ENCODE assay signal across 16 mouse cellular contexts in the genomic region with DNA sequence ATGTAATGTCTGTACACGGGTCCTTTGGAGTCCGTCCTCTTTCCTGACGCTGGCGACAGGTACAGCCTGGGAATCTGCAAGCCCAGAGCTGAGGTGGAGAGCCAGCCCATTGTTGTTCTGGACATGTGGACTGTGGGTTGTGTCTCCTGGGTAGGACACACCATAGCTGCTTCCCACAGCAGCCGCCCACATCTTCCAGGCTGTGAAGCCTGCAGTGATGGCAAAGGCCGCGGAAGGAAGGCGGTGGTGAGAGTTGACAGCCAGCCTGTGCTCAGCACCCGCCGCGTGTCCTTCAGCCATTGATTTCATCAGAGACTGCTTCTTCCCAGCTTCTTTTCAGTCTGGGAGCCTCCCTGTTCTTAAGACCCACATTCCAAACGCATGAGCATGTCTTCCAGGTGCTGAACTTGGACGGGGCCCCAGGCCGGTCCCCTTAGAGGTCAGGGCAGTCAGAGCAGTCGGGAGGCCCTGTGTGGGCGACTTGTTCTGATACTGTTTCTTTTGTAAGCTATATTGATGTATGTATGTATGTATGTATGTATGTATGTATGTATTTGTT. TPM values are rescaled to one million over a fixed set of nuclear protein-coding genes. Genes with fewer than 3 reads are reported as not detected.
A peak's percentile ranks its signal among the peaks of the same experiment; 100 is the strongest.
DNase-seq lines count a peak whose midpoint lies in the region; ATAC-seq and TF ChIP-seq lines count a peak whose summit lies in the region.
"Had no signal": no experiment of that assay in that cellular context is flagged by ENCODE, and none has a peak within 500 bp of the region (broad histone marks: within the 10 kb centered on the region; RNA-seq: fewer than 3 reads in every experiment).

No protein-coding gene starts in this region.

- peaks cover 24% of the 10 kb centered on the region for H3K4me1 ChIP-seq in midbrain, embryonic 14.5 days (ENCODE audit: control insufficient read depth, insufficient read depth, low read length)

- no peak for ATAC-seq in midbrain, embryonic 14.5 days (ENCODE audit: low FRiP score, low TSS enrichment)
- ATAC-seq: intestine, embryonic 15.5 days; Patski had no signal

- TF ChIP-seq CTCF in layer of hippocampus, adult 2 months (conservative IDR thresholded peaks at IDR 0.05), result no peak

- no peak overlapping the region for H3K9ac ChIP-seq in midbrain, embryonic 14.5 days (replicated peaks; ENCODE audit: low read length)
- H3K9ac ChIP-seq: intestine, embryonic 15.5 days; limb, embryonic 13.5 days; lung, embryonic 15.5 days; midbrain, embryonic 12.5 days had no signal

- no peaks in the 10 kb centered on the region for H3K27me3 ChIP-seq in midbrain, embryonic 14.5 days (ENCODE audit: control insufficient read depth, insufficient read depth, low read length)
- H3K27me3 ChIP-seq: intestine, embryonic 15.5 days; limb, embryonic 13.5 days; lung, embryonic 15.5 days; midbrain, embryonic 12.5 days; Patski had no signal

- peaks cover 21% of the 10 kb centered on the region for H3K36me3 ChIP-seq in midbrain, embryonic 14.5 days (ENCODE audit: control insufficient read depth, insufficient read depth, low read length)

- 86% methylated on average over 16 of the region's 16 CpGs for WGBS in midbrain, embryonic 14.5 days

- no peak overlapping the region for H3K4me3 ChIP-seq in layer of hippocampus, adult 2 months
- no peak overlapping the region for H3K4me3 ChIP-seq in midbrain, embryonic 14.5 days (replicated peaks; ENCODE audit: low read depth, low read length)
- H3K4me3 ChIP-seq: intestine, embryonic 15.5 days; limb, embryonic 13.5 days; lung, embryonic 15.5 days; midbrain, embryonic 12.5 days had no signal

- DNase-seq in gastrocnemius, adult 18-20 months (ENCODE audit: low spot score), result peak; percentile 40
- no peak for DNase-seq in gastrocnemius, postnatal 36 days
- no peak for DNase-seq in layer of hippocampus, adult 2 months (ENCODE audit: low spot score in 2 of 2)
- no peak for DNase-seq in layer of hippocampus, postnatal 14 days (ENCODE audit: low spot score in 2 of 2)
- DNase-seq in right cerebral cortex, adult 2 months (ENCODE audit: low spot score in 2 of 2), result peak; percentile 64 to 74
- DNase-seq in right cerebral cortex, postnatal 10 days (ENCODE audit: low spot score in 2 of 2), result no peak
- no peak for DNase-seq in Muller cell, postnatal 12 days (ENCODE audit: inconsistent ontology term)
- DNase-seq in midbrain, embryonic 14.5 days, result no peak
- DNase-seq: adrenal gland, adult 2 months; cerebellum, adult 9-10 months; thymus, postnatal 25 days had no signal

- no peaks in the 10 kb centered on the region for H3K9me3 ChIP-seq in midbrain, embryonic 14.5 days (ENCODE audit: control insufficient read depth, low read length)
- H3K9me3 ChIP-seq: intestine, embryonic 15.5 days; lung, embryonic 15.5 days; midbrain, embryonic 12.5 days had no signal

- intact Hi-C loops in gastrocnemius, postnatal 36 days (cut with DNase I), result no loop called here

- no peak overlapping the region for H3K4me2 ChIP-seq in midbrain, embryonic 14.5 days (ENCODE audit: low read length)
- H3K4me2 ChIP-seq: intestine, embryonic 15.5 days; limb, embryonic 13.5 days; lung, embryonic 15.5 days; midbrain, embryonic 12.5 days had no signal

- H3K27ac ChIP-seq in layer of hippocampus, adult 2 months, result peak overlapping the region; percentile 74
- no peak overlapping the region for H3K27ac ChIP-seq in midbrain, embryonic 14.5 days (replicated peaks; ENCODE audit: low read depth, low read length)

RNA-seq across cellular contexts. Expression of gene Ap5z1, which starts 25.3 kb away (rescaled TPM):
- total RNA-seq in gastrocnemius, adult 18-20 months (2021), result 1 to 10 TPM; 3.0 to 3.8 TPM
- 1 to 10 TPM; 3.4 to 4.2 TPM for total RNA-seq in gastrocnemius, postnatal 36 days (2021)
- 10 to 100 TPM; 24.4 to 31.3 TPM for total RNA-seq in layer of hippocampus, adult 2 months (2021)
- 10 to 100 TPM; 18.3 to 19.1 TPM for total RNA-seq in layer of hippocampus, postnatal 14 days (2021)
- polyA plus RNA-seq in midbrain, embryonic 14.5 days (2014; fragmentation: Nextera tagmentation; extraction: Ambion mirVana), result 12.6 and 13.9 TPM in 2 replicates

RNA-seq across cellular contexts. Expression of gene Foxk1, which starts 37.2 kb away (rescaled TPM):
- 10 to 100 TPM; 14.5 to 16.4 TPM for total RNA-seq in gastrocnemius, adult 18-20 months (2021)
- 10 to 100 TPM; 12.5 to 14.5 TPM for total RNA-seq in gastrocnemius, postnatal 36 days (2021)
- total RNA-seq in layer of hippocampus, adult 2 months (2021), result 10 to 100 TPM; 53.0 to 60.3 TPM
- total RNA-seq in layer of hippocampus, postnatal 14 days (2021), result 10 to 100 TPM; 37.9 to 39.7 TPM
- 4.2 and 4.6 TPM in 2 replicates for polyA plus RNA-seq in midbrain, embryonic 14.5 days (2014; fragmentation: Nextera tagmentation; extraction: Ambion mirVana)

Comparison
In these comparisons a context has a peak if more than half of its experiments do, and no peak if none do; other contexts are left out.
1. DNase-seq: peak in gastrocnemius, adult 18-20 months (single experiment) and right cerebral cortex, adult 2 months (2 of 2); none in gastrocnemius, postnatal 36 days (0 of 2), layer of hippocampus, adult 2 months (0 of 2), layer of hippocampus, postnatal 14 days (0 of 2), right cerebral cortex, postnatal 10 days (0 of 2), Muller cell, postnatal 12 days (single experiment) and midbrain, embryonic 14.5 days (single experiment).